Mouse (Mus musculus) testis, adult 2 months (tissue): ENCODE results near the gene Ppp2r5e.

Source experiments
- CTCF ChIP-seq: fragments of 200-500 bp; IDR thresholded peaks from 2 replicates; pipeline ENCODE4 v1.5.1; 2012; ENCODE audit warnings: low read depth, mild to moderate bottlenecking, inconsistent platforms, low read length, moderate library complexity; ENCODE audit not compliant: control insufficient read depth, insufficient read depth, insufficient replicate concordance
- POLR2A ChIP-seq: fragments of 200-500 bp; IDR thresholded peaks from 2 replicates; pipeline ENCODE4 v1.6.1; 2012; ENCODE audit warnings: low read depth, mild to moderate bottlenecking, inconsistent platforms, low read length, moderate library complexity; ENCODE audit not compliant: control insufficient read depth

GRCm38 (mm10) chr12:75572271-75572670 is 23.8 kb downstream of the Ppp2r5e start:
- no peak for TF ChIP-seq CTCF
- TF ChIP-seq POLR2A: no peak
